Mouse (Mus musculus) stomach, embryonic 16.5 days (tissue): Measurements from ENCODE around the gene Stac2. TPM values are rescaled to one million over a fixed set of nuclear protein-coding genes. Genes with fewer than 3 reads are reported as not detected.
A peak's percentile ranks its signal among the peaks of the same experiment; 100 is the strongest.

Experiments
- ATAC-seq: fragments of 200-750 bp; cut with Nextera tagmentation; 2 replicates; pipeline ENCODE4 v1.8.0; 2017; ENCODE audit warnings: moderate number of reproducible peaks, moderate TSS enrichment; ENCODE audit not compliant: insufficient read depth, low FRiP score
- H3K27ac ChIP-seq: fragments of 300-500 bp; sonication (generic); 2 replicates; pipeline ENCODE4 v1.5.1; 2014; ENCODE audit warnings: low read length
- H3K27me3 ChIP-seq: fragments of 300-500 bp; sonication (generic); 2 replicates; pipeline ENCODE4 v1.6.1; 2014; ENCODE audit warnings: low read length, control low read depth, mixed read lengths; ENCODE audit not compliant: control insufficient read depth, insufficient read depth
- H3K36me3 ChIP-seq: fragments of 300-500 bp; sonication (generic); 2 replicates; pipeline ENCODE4 v1.6.1; 2014; ENCODE audit warnings: low read length; ENCODE audit not compliant: control insufficient read depth, insufficient read depth
- H3K4me1 ChIP-seq: fragments of 300-500 bp; sonication (generic); 2 replicates; pipeline ENCODE4 v1.6.1; 2014; ENCODE audit warnings: low read length, control low read depth, mixed read lengths; ENCODE audit not compliant: control insufficient read depth, insufficient read depth
- H3K4me2 ChIP-seq: fragments of 300-500 bp; sonication (generic); 2 replicates; pipeline ENCODE4 v1.6.1; 2014; ENCODE audit warnings: low read depth, low read length, mixed read lengths
- H3K4me3 ChIP-seq: fragments of 300-500 bp; sonication (generic); replicated peaks from 2 replicates; pipeline ENCODE4 v1.5.1; 2014; ENCODE audit warnings: mild to moderate bottlenecking, low read length
- H3K9ac ChIP-seq: fragments of 300-500 bp; sonication (generic); 2 replicates; pipeline ENCODE4 v1.6.1; 2014; ENCODE audit warnings: low read length
- H3K9me3 ChIP-seq: fragments of 300-500 bp; sonication (generic); replicated peaks from 2 replicates; pipeline ENCODE4 v1.6.1; 2016; ENCODE audit warnings: low read length, control low read depth; ENCODE audit not compliant: control insufficient read depth
- WGBS: fragments of 180-500 bp; shearing (Covaris S2); extraction: QIAGEN DNeasy Blood & Tissue Kit; methylation state at CpG from one replicate; pipeline ENCODE4 v1.1.7; 2014; 5-methylcytosine and 5-hydroxymethylcytosine counted together
- polyA plus RNA-seq: library from polyadenylated mRNA; unstranded; fragments of >200 nt; fragmentation: Nextera tagmentation; extraction: Ambion mirVana; gene quantifications from 2 replicates; pipeline ENCODE4 v1.2.1, GENCODE M21; 2015

Stac2 gene
- polyA plus RNA-seq, 1 experiment from 2014 or later: 0.25 TPM

- no peaks in the 10 kb centered on the region for H3K36me3 ChIP-seq
- H3K4me2 ChIP-seq: no peak overlapping the region
- H3K4me1 ChIP-seq: 0 out of 2 replicates have a peak, but pooled peaks cover 2% of the 10 kb centered on the region
- H3K27ac ChIP-seq: no peak overlapping the region
- no peak for ATAC-seq
- H3K9me3 ChIP-seq: no peaks in the 10 kb centered on the region
- no peaks in the 10 kb centered on the region for H3K27me3 ChIP-seq
- H3K9ac ChIP-seq: no peak overlapping the region
- 76% methylated on average over 11 of the region's 11 CpGs for WGBS
- no peak overlapping the region for H3K4me3 ChIP-seq
These were observed 45.2 kb downstream of the Stac2 start for GRCm38 (mm10) chr11:98008087-98008486.

- 81% methylated on average over 10 of the region's 10 CpGs for WGBS
- no peak overlapping the region for H3K9ac ChIP-seq
- ATAC-seq: no peak
These were observed 47.6 kb downstream of the Stac2 start for GRCm38 (mm10) chr11:98005686-98006085.

GRCm38 (mm10) chr11:98005076-98005475 lies 48.2 kb downstream of the Stac2 start:
- no peaks in the 10 kb centered on the region for H3K36me3 ChIP-seq
- ATAC-seq: peak; percentile 54
- H3K9me3 ChIP-seq: no peaks in the 10 kb centered on the region
- no peak overlapping the region for H3K4me3 ChIP-seq
- H3K27ac ChIP-seq: no peak overlapping the region; the same call in 1 of the 2 replicates
- H3K4me2 ChIP-seq: 0 out of 2 replicates have a peak overlapping the region, but pooled peaks have one; percentile 12
- H3K27me3 ChIP-seq: peaks cover 5% of the 10 kb centered on the region; the same call in 1 of the 2 replicates
- peaks cover 6% of the 10 kb centered on the region; the same call in 1 of the 2 replicates for H3K4me1 ChIP-seq
- 50% methylated on average over 13 of the region's 13 CpGs for WGBS
- no peak overlapping the region for H3K9ac ChIP-seq

More at GRCm38 (mm10) chr11:98005686-98006085, 47.6 kb downstream of the Stac2 start:
- Histone ChIP-seq H3K27me3 (no peaks in the 10 kb centered on the region; the same call in 1 of the 2 replicates), H3K4me1 (peaks cover 6% of the 10 kb centered on the region; the same call in 1 of the 2 replicates), H3K36me3 (no peaks in the 10 kb centered on the region), H3K4me2 (no peak overlapping the region), H3K27ac (no peak overlapping the region; the same call in 1 of the 2 replicates), H3K4me3 (no peak overlapping the region), H3K9me3 (no peaks in the 10 kb centered on the region)

GRCm38 (mm10) chr11:98004161-98004560 lies 49.1 kb downstream of the Stac2 start:
- Histone ChIP-seq H3K4me3 (no peak overlapping the region), H3K4me2 (no peak overlapping the region), H3K9ac (no peak overlapping the region), H3K27ac (no peak overlapping the region), H3K27me3 (peaks cover 6% of the 10 kb centered on the region; the same call in 1 of the 2 replicates), H3K36me3 (no peaks in the 10 kb centered on the region), H3K9me3 (no peaks in the 10 kb centered on the region), H3K4me1 (peaks cover 6% of the 10 kb centered on the region; the same call in 1 of the 2 replicates)
- no peak for ATAC-seq
- 65% methylated on average over 8 of the region's 8 CpGs for WGBS

- WGBS: 51% methylated on average over 17 of the region's 17 CpGs
- peaks cover 6% of the 10 kb centered on the region; the same call in 1 of the 2 replicates for H3K27me3 ChIP-seq
- ATAC-seq: no peak
- no peaks in the 10 kb centered on the region for H3K36me3 ChIP-seq
- no peaks in the 10 kb centered on the region for H3K9me3 ChIP-seq
- H3K27ac ChIP-seq: no peak overlapping the region
- H3K9ac ChIP-seq: no peak overlapping the region
- peaks cover 6% of the 10 kb centered on the region; the same call in 1 of the 2 replicates for H3K4me1 ChIP-seq
- H3K4me3 ChIP-seq: 0 out of 2 replicates have a peak overlapping the region, but pooled peaks have one; percentile 1
- peak overlapping the region; percentile 39 for H3K4me2 ChIP-seq
These were observed 50.0 kb downstream of the Stac2 start for GRCm38 (mm10) chr11:98003171-98003671.

GRCm38 (mm10) chr11:98002627-98003026 lies 50.6 kb downstream of the Stac2 start:
- H3K36me3 ChIP-seq: no peaks in the 10 kb centered on the region
- no peak overlapping the region for H3K27ac ChIP-seq
- WGBS: 28% methylated on average over 12 of the region's 12 CpGs
- no peaks in the 10 kb centered on the region for H3K9me3 ChIP-seq
- H3K4me2 ChIP-seq: peak overlapping the region; percentile 39
- ATAC-seq: 0 out of 2 replicates have a peak, but pooled peaks have one; percentile 21
- H3K4me1 ChIP-seq: peaks cover 6% of the 10 kb centered on the region; the same call in 1 of the 2 replicates
- H3K4me3 ChIP-seq: 0 out of 2 replicates have a peak overlapping the region, but pooled peaks have one; percentile 1
- H3K9ac ChIP-seq: no peak overlapping the region
- H3K27me3 ChIP-seq: peaks cover 6% of the 10 kb centered on the region; the same call in 1 of the 2 replicates

- no peaks in the 10 kb centered on the region for H3K9me3 ChIP-seq
- H3K4me2 ChIP-seq: no peak overlapping the region
- ATAC-seq: no peak
- peaks cover 6% of the 10 kb centered on the region; the same call in 1 of the 2 replicates for H3K27me3 ChIP-seq
- peaks cover 6% of the 10 kb centered on the region; the same call in 1 of the 2 replicates for H3K4me1 ChIP-seq
- no peaks in the 10 kb centered on the region for H3K36me3 ChIP-seq
- WGBS: 60% methylated on average over 6 of the region's 6 CpGs
- no peak overlapping the region for H3K9ac ChIP-seq
- H3K27ac ChIP-seq: no peak overlapping the region
- H3K4me3 ChIP-seq: no peak overlapping the region
These were observed 51.3 kb downstream of the Stac2 start for GRCm38 (mm10) chr11:98001986-98002385.

- ATAC-seq: no peak
- 32% methylated on average over 11 of the region's 11 CpGs for WGBS
- H3K27ac ChIP-seq: no peak overlapping the region
- no peaks in the 10 kb centered on the region for H3K9me3 ChIP-seq
- no peaks in the 10 kb centered on the region for H3K36me3 ChIP-seq
- H3K27me3 ChIP-seq: peaks cover 6% of the 10 kb centered on the region; the same call in 1 of the 2 replicates
- H3K4me1 ChIP-seq: peaks cover 6% of the 10 kb centered on the region; the same call in 1 of the 2 replicates
- H3K4me3 ChIP-seq: no peak overlapping the region
- H3K9ac ChIP-seq: no peak overlapping the region; the same call in 1 of the 2 replicates
- no peak overlapping the region for H3K4me2 ChIP-seq
These were observed 51.9 kb downstream of the Stac2 start for GRCm38 (mm10) chr11:98001351-98001824.

GRCm38 (mm10) chr11:98000378-98001140 lies 52.7 kb downstream of the Stac2 start:
- no peak overlapping the region for H3K4me2 ChIP-seq
- no peak for ATAC-seq
- no peaks in the 10 kb centered on the region for H3K9me3 ChIP-seq
- no peaks in the 10 kb centered on the region for H3K36me3 ChIP-seq
- no peak overlapping the region for H3K9ac ChIP-seq
- H3K4me1 ChIP-seq: peaks cover 8% of the 10 kb centered on the region
- no peak overlapping the region for H3K27ac ChIP-seq
- 28% methylated on average over 7 of the region's 7 CpGs for WGBS
- peaks cover 6% of the 10 kb centered on the region; the same call in 1 of the 2 replicates for H3K27me3 ChIP-seq
- no peak overlapping the region for H3K4me3 ChIP-seq
